Mouse (Mus musculus): ENCODE results near the gene Ngf. TPM values are rescaled to one million over a fixed set of nuclear protein-coding genes. Genes with fewer than 3 reads are reported as not detected.

The Ngf gene
- total RNA-seq (2021) = 1 to 10 TPM; 5.2 to 6.6 TPM

- peak in 1 of 2 experiments; percentile 48 for DNase-seq (ENCODE audit: extremely low spot score in 1 of 2, low spot score in 2 of 2)
- intact Hi-C loops (cut with DNase I) = loop anchor here (10.0 kb wide), 1 partner anchor 135 kb away; no protein-coding TSS in a partner anchor
Observed at GRCm38 (mm10) chr3:102469713-102470448, at the start of gene Ngf. Gene Ngf, plus strand, starts transcription at chr3:102469919.

DNA sequence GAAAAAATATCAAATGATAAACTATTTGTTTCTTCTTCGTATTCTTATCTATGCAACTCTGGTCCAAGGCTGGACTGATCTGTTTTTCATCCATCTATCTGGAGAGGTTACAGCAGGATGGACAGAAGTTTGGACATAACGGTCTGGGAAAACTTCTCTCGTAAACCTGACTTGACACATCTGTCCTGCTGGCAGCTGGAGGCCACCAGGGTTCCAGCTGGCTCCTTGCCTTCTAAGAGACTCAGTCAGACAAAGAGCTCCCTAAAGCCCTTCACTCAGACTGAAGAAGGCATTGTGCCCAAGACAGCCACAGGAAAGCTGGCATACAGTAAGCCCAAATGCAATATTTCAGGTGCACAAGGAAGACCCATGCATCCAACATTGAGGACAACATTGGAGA, 24.2 kb upstream of the Ngf start:
- intact Hi-C loops (cut with DNase I) = no loop called here
- no peak for DNase-seq (ENCODE audit: extremely low spot score in 1 of 2, low spot score in 2 of 2)

GRCm38 (mm10) chr3:102446691-102447090, 23.0 kb upstream of the Ngf start:
- no peak for DNase-seq (ENCODE audit: extremely low spot score in 1 of 2, low spot score in 2 of 2)

GRCm38 (mm10) chr3:102454566-102454965, 15.2 kb upstream of the Ngf start:
- intact Hi-C loops (cut with DNase I) = no loop called here
- DNase-seq (ENCODE audit: extremely low spot score in 1 of 2, low spot score in 2 of 2) = no peak

More at GRCm38 (mm10) chr3:102446691-102447090, 23.0 kb upstream of the Ngf start:
- intact Hi-C loops (cut with DNase I) = no loop called here

- intact Hi-C loops (cut with DNase I) = loop anchor here (10.0 kb wide), 1 partner anchor 126 kb away; no protein-coding TSS in a partner anchor
- no peak for DNase-seq (ENCODE audit: extremely low spot score in 1 of 2, low spot score in 2 of 2)
Observed at GRCm38 (mm10) chr3:102460528-102460927, 9.2 kb upstream of the Ngf start.

GRCm38 (mm10) chr3:102460986-102461385, 8.7 kb upstream of the Ngf start:
- DNase-seq (ENCODE audit: extremely low spot score in 1 of 2, low spot score in 2 of 2) = no peak
- intact Hi-C loops (cut with DNase I) = loop anchor here (10.0 kb wide), 1 partner anchor 126 kb away; no protein-coding TSS in a partner anchor

DNA sequence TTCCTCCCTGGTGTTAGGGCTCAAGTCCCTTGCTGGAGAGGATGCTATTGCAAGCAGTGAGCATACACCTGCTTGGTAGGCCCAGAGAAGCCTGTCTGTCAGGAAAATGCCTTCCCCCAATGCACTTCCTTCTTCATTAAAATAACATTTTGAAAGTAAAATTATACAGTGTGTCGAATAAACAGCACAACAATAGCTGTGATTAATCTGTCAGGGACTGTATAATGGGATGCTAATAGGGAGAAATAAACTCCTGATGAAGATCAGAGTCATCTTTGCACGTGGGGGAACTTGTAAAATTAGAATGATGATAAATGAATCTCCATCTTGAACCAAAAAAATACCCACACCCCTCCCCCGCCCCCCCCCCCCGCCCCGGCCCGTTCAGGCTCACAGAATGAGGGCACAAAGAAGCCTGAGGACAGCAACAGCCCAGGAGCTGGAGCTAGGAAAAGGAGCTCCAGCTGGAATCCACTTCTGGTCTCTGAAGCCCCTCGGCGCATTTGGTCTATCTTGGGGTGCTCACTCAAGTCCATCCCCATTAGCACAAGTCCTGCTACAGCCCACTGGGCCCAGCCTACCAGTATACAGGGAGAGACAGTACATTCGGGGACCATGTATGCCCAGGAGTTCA, 6.9 kb upstream of the Ngf start:
- intact Hi-C loops (cut with DNase I) = loop anchor here (10.0 kb wide), 1 partner anchor 128 kb away; no protein-coding TSS in a partner anchor

DNA sequence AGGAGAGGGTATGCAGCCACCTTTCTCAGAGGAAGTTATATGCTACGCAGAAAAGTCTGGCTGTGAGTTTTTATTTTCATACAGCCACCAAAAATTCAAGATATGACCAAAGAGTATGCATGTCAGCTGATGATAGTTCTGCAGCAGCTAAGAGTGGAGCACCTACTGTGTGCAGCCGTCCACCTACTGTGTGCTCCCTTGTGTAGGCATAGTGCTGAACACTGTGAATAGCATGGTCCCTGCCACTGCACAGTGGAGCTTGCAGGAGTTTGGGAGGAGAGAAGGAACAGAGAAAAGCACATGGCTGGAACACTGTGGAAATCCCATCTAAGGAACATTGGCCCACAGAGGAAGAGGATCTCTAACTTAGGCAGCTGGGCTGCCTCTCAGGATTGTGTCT, 6.4 kb upstream of the Ngf start:
- DNase-seq (ENCODE audit: extremely low spot score in 1 of 2, low spot score in 2 of 2) = no peak
- intact Hi-C loops (cut with DNase I) = loop anchor here (10.0 kb wide), 1 partner anchor 129 kb away; no protein-coding TSS in a partner anchor

More for the DNA sequence above, 6.9 kb upstream of the Ngf start:
- DNase-seq (ENCODE audit: extremely low spot score in 1 of 2, low spot score in 2 of 2) = no peak

DNA sequence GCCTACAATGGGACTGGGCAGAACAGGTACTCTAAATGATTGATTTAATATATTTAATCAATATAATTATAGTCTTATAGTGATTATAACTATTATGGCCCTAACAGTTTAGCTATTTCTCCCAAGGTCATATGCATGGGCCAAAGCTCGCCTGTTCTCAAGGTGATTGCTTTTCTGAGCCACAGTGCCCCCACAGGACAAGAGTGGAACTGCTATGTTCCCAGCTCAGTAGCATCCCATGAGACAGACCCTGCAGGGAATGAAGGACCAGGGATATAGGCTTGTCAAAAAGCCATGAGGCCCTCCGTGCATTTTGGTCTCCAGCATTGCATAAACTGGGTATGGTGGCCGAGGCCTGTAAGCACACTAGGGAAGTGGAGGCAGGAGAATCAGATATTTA, 3.1 kb upstream of the Ngf start:
- peak; percentile 40 to 56 for DNase-seq (ENCODE audit: extremely low spot score in 1 of 2, low spot score in 2 of 2)
- intact Hi-C loops (cut with DNase I) = loop anchor here (10.0 kb wide), 1 partner anchor 132 kb away; no protein-coding TSS in a partner anchor

DNA sequence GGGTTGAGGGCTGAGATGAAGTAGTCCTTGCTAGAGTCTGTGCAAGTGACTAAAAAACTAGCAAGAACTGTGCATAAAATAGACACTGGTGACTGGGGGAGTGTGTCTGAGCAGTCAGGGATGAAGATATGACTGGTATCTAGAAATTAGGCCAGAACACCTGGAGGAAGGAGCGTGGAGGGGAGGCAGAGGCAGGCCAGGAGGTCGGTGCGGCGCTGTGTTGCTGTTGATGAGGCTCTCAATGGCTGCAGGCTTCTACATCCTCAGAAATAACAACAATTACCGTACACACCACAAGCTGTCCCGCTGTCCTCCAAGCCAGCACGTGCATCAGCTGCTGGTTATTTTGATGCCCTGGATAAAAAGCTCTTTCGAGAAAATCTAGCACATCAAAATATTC, 2.6 kb upstream of the Ngf start:
- intact Hi-C loops (cut with DNase I) = loop anchor here (10.0 kb wide), 1 partner anchor 132 kb away; no protein-coding TSS in a partner anchor

GRCm38 (mm10) chr3:102471251-102471650, 1.5 kb downstream of the Ngf start:
- intact Hi-C loops (cut with DNase I) = no loop called here

More for the DNA sequence above, 2.6 kb upstream of the Ngf start:
- no peak for DNase-seq (ENCODE audit: extremely low spot score in 1 of 2, low spot score in 2 of 2)

GRCm38 (mm10) chr3:102471799-102472198, 2.1 kb downstream of the Ngf start:
- no peak for DNase-seq (ENCODE audit: extremely low spot score in 1 of 2, low spot score in 2 of 2)
- intact Hi-C loops (cut with DNase I) = no loop called here

More at GRCm38 (mm10) chr3:102471251-102471650, 1.5 kb downstream of the Ngf start:
- DNase-seq (ENCODE audit: extremely low spot score in 1 of 2, low spot score in 2 of 2) = no peak

- intact Hi-C loops (cut with DNase I) = no loop called here
- no peak for DNase-seq (ENCODE audit: extremely low spot score in 1 of 2, low spot score in 2 of 2)
Observed at GRCm38 (mm10) chr3:102474275-102475155, 4.8 kb downstream of the Ngf start.

- intact Hi-C loops (cut with DNase I) = no loop called here
- no peak for DNase-seq (ENCODE audit: extremely low spot score in 1 of 2, low spot score in 2 of 2)
Observed at GRCm38 (mm10) chr3:102477917-102478694, 8.4 kb downstream of the Ngf start.

- intact Hi-C loops (cut with DNase I) = no loop called here
- DNase-seq (ENCODE audit: extremely low spot score in 1 of 2, low spot score in 2 of 2) = no peak
Observed at GRCm38 (mm10) chr3:102490393-102491123, 20.8 kb downstream of the Ngf start.

DNA sequence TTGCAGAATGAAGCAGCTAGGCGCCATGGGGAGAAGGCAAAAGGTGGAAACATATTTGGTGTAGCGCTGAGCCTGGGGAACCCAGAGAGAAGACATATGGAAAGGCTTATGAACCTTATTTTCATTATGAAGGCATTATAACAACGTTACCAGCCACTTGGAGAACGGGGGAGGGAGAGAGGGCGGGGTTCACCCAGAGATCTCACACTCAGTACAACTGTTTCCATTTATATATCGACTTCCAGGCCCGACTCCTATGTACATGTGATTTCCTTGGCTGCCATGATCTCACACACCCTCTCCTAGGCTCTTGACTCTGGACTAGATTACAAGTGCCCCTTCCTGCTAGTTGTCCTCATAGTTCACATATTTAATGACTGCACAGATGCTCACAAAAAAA, 28.4 kb downstream of the Ngf start:
- intact Hi-C loops (cut with DNase I) = no loop called here
- no peak for DNase-seq (ENCODE audit: extremely low spot score in 1 of 2, low spot score in 2 of 2)

- intact Hi-C loops (cut with DNase I) = no loop called here
- no peak for DNase-seq (ENCODE audit: extremely low spot score in 1 of 2, low spot score in 2 of 2)
Observed at GRCm38 (mm10) chr3:102498931-102499330, 29.2 kb downstream of the Ngf start.

DNA sequence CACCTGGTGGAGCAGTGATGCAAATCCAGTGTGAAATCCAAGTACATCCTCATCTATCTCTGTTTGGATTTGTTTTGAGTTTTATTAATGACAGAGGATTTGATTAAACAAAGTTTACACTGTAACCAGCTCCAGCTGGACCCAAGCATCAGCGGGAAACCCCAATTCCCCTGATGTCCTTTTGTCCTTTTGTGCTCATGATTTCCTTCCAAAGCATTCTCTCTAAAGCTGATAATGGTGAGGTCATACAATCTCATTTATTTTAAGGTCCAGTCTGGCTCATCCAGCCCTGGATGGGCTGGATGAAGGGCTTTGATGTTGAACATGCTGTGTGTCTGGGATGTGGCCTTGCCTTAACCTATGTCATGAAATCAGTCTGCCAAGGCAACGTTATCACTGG, 30.3 kb downstream of the Ngf start:
- intact Hi-C loops (cut with DNase I) = no loop called here
- DNase-seq (ENCODE audit: extremely low spot score in 1 of 2, low spot score in 2 of 2) = no peak
